Mouse (Mus musculus): ENCODE measurements at regions not wholly inside any gene's neighbourhood (a gene's known extent, or its start where the extent isn't known, plus 50 kb on each side); places are given as distances from the start of the nearest gene placed in this dataset.

DNA sequence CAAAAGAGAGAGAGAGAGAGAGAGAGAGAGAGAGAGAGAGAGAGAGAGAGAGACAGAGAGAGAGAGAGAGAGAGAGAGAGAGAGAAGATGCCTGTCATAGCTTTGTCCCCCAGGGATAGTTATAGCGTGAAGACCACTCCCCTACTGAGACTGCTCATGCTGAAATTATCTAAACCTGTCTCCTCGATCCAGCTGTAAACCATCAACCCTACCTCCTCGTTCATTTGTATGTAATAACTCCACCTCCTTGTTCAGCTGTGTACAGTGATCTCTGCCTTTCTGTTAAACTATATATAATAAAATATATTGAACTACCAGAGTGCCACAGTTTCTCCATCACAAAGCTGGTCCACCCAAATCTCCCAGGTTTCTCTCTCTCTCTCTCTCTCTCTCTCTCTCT lies 53.2 kb upstream of the Cd180 start:
- no peak overlapping the region for H3K27ac ChIP-seq (replicated peaks; ENCODE audit: low read depth, low read length)
- H3K4me3 ChIP-seq (ENCODE audit: insufficient read depth, low read depth, low read length) = no peak overlapping the region
- no peaks in the 10 kb centered on the region for H3K4me1 ChIP-seq (ENCODE audit: control insufficient read depth, insufficient read depth, insufficient read length, low read length)

Data from brown adipose tissue, adult 24 weeks (tissue).